Comparison of ENCODE assay signal across 14 mouse cellular contexts in genomic region chr16:38017958-38018376, GRCm38 (mm10).
DNase-seq lines count a peak whose midpoint lies in the region; ATAC-seq and TF ChIP-seq lines count a peak whose summit lies in the region.
"Had no signal": no experiment of that assay in that cellular context is flagged by ENCODE, and none has a peak within 500 bp of the region (broad histone marks: within the 10 kb centered on the region; RNA-seq: fewer than 3 reads in every experiment).

No protein-coding gene starts in this region.

- no peak overlapping the region for H3K27ac ChIP-seq in testis, adult 2 months (ENCODE audit: control insufficient read depth, insufficient read depth, low read depth, low read length)
- no peak overlapping the region for H3K27ac ChIP-seq in intestine, postnatal 0 days (ENCODE audit: low read depth, low read length)
- H3K27ac ChIP-seq in forebrain, embryonic 12.5 days = no peak overlapping the region
- H3K27ac ChIP-seq: limb, embryonic 15.5 days; macrophage had no signal

- H3K9ac ChIP-seq in intestine, postnatal 0 days (ENCODE audit: low read depth, low read length) = no peak overlapping the region
- no peak overlapping the region for H3K9ac ChIP-seq in forebrain, embryonic 12.5 days
- H3K9ac ChIP-seq: limb, embryonic 15.5 days; lung, embryonic 14.5 days had no signal

- no peaks in the 10 kb centered on the region for H3K9me3 ChIP-seq in intestine, postnatal 0 days (ENCODE audit: control insufficient read depth)
- no peaks in the 10 kb centered on the region for H3K9me3 ChIP-seq in forebrain, embryonic 12.5 days
- H3K9me3 ChIP-seq: limb, embryonic 15.5 days had no signal

- H3K27me3 ChIP-seq in testis, adult 2 months (ENCODE audit: control insufficient read depth, insufficient read depth, low read length) = no peaks in the 10 kb centered on the region
- no peaks in the 10 kb centered on the region for H3K27me3 ChIP-seq in intestine, postnatal 0 days (replicated peaks; ENCODE audit: control insufficient read depth, insufficient read depth, low read length)
- H3K27me3 ChIP-seq in forebrain, embryonic 12.5 days = no peaks in the 10 kb centered on the region
- H3K27me3 ChIP-seq: limb, embryonic 15.5 days had no signal

- no peak for TF ChIP-seq POLR2A in testis, adult 2 months (IDR thresholded peaks at IDR 0.05; ENCODE audit: control insufficient read depth, low read depth, low read length)

- peak; percentile 51 for ATAC-seq in intestine, postnatal 0 days
- ATAC-seq in forebrain, embryonic 12.5 days (ENCODE audit: low FRiP score) = no peak

- peak overlapping the region; percentile 74 for H3K4me3 ChIP-seq in testis, adult 2 months (ENCODE audit: control insufficient read depth, low read depth, low read length)
- no peak overlapping the region for H3K4me3 ChIP-seq in intestine, postnatal 0 days (ENCODE audit: low read depth, low read length)
- H3K4me3 ChIP-seq in forebrain, embryonic 12.5 days (replicated peaks) = no peak overlapping the region
- H3K4me3 ChIP-seq: limb, embryonic 15.5 days had no signal

- H3K4me1 ChIP-seq in testis, adult 2 months (ENCODE audit: control insufficient read depth, insufficient read depth, low read length) = no peaks in the 10 kb centered on the region
- no peaks in the 10 kb centered on the region for H3K4me1 ChIP-seq in intestine, postnatal 0 days (replicated peaks; ENCODE audit: control insufficient read depth, insufficient read depth, low read length)
- peaks cover 3% of the 10 kb centered on the region for H3K4me1 ChIP-seq in forebrain, embryonic 12.5 days
- H3K4me1 ChIP-seq: limb, embryonic 15.5 days had no signal

- no peaks in the 10 kb centered on the region for H3K36me3 ChIP-seq in testis, adult 2 months (ENCODE audit: control insufficient read depth, insufficient read depth, low read length)
- H3K36me3 ChIP-seq in intestine, postnatal 0 days (ENCODE audit: control insufficient read depth, insufficient read depth) = no peaks in the 10 kb centered on the region
- H3K36me3 ChIP-seq in forebrain, embryonic 12.5 days (replicated peaks) = no peaks in the 10 kb centered on the region
- H3K36me3 ChIP-seq: limb, embryonic 15.5 days had no signal

- no peak overlapping the region for H3K4me2 ChIP-seq in intestine, postnatal 0 days (replicated peaks; ENCODE audit: low read depth)
- H3K4me2 ChIP-seq in forebrain, embryonic 12.5 days = no peak overlapping the region
- H3K4me2 ChIP-seq: limb, embryonic 15.5 days; lung, embryonic 14.5 days had no signal

- TF ChIP-seq CTCF in testis, adult 2 months (IDR thresholded peaks at IDR 0.05; ENCODE audit: control insufficient read depth, insufficient read depth, insufficient replicate concordance, low read depth, low read length) = no peak
- no peak for TF ChIP-seq CTCF in intestine, postnatal 0 days (IDR thresholded peaks at IDR 0.05; ENCODE audit: low read depth)

- peak; percentile 16 for DNase-seq in embryo, embryonic 11 days
- no peak for DNase-seq in embryo, embryonic 9.5 days (ENCODE audit: extremely low spot score)
- DNase-seq in testis, postnatal 10 days (ENCODE audit: low spot score) = no peak
- no peak for DNase-seq in gastrocnemius, adult 8-10 months (ENCODE audit: low spot score in 2 of 2)
- no peak for DNase-seq in embryo, embryonic 10 days (ENCODE audit: low spot score)
- DNase-seq: adrenal gland, postnatal 25 days; cerebellum, postnatal 10 days; gastrocnemius, postnatal 25 days; lung, embryonic 14.5 days had no signal

- 39% methylated on average over 4 of the region's 4 CpGs for WGBS in intestine, postnatal 0 days
- WGBS in forebrain, embryonic 12.5 days = 22% methylated on average over 4 of the region's 4 CpGs
